Mouse (Mus musculus) stomach, postnatal 0 days (tissue): Measurements from ENCODE around the gene Plekhj1. TPM values are rescaled to one million over a fixed set of nuclear protein-coding genes. Genes with fewer than 3 reads are reported as not detected.
"Not testable (repeated sequence)": the region's sequence is repeated elsewhere in the genome, so short reads cannot be mapped to it uniquely, and the experiment has no call there.

Experiments used
- ATAC-seq: fragments of 200-750 bp; cut with Nextera tagmentation; 2 replicates; pipeline ENCODE4 v1.8.0; 2017; ENCODE audit not compliant: low FRiP score, low TSS enrichment
- DNase-seq: peaks from one replicate; pipeline ENCODE4 v3.0.0-alpha.2; 2016; ENCODE audit warnings: low spot score
- H3K27ac ChIP-seq: fragments of 300-500 bp; sonication (generic); replicated peaks from 2 replicates; pipeline ENCODE4 v1.5.1; 2014; ENCODE audit warnings: mild to moderate bottlenecking, control low read depth
- H3K27me3 ChIP-seq: fragments of 300-500 bp; sonication (generic); 2 replicates; pipeline ENCODE4 v1.6.1; 2014; ENCODE audit warnings: low read length; ENCODE audit not compliant: control insufficient read depth, insufficient read depth
- H3K36me3 ChIP-seq: fragments of 300-500 bp; sonication (generic); 2 replicates; pipeline ENCODE4 v1.6.1; 2014; ENCODE audit warnings: low read length, mixed read lengths; ENCODE audit not compliant: control insufficient read depth, insufficient read depth
- H3K4me1 ChIP-seq: fragments of 300-500 bp; sonication (generic); replicated peaks from 2 replicates; pipeline ENCODE4 v1.6.1; 2014; ENCODE audit warnings: antibody characterized with exemption; ENCODE audit not compliant: control insufficient read depth, insufficient read depth
- H3K4me2 ChIP-seq: fragments of 300-500 bp; sonication (generic); replicated peaks from 2 replicates; pipeline ENCODE4 v1.6.1; 2014; ENCODE audit warnings: low read depth, mild to moderate bottlenecking, control low read depth, moderate library complexity
- H3K4me3 ChIP-seq: fragments of 300-500 bp; sonication (generic); 2 replicates; pipeline ENCODE4 v1.5.1; 2014; ENCODE audit warnings: low read depth, low read length, control low read depth
- H3K9ac ChIP-seq: fragments of 300-500 bp; sonication (generic); 2 replicates; pipeline ENCODE4 v1.6.1; 2014; ENCODE audit warnings: mild to moderate bottlenecking, low read length, control low read depth, mixed read lengths
- H3K9me3 ChIP-seq: fragments of 300-500 bp; sonication (generic); 2 replicates; pipeline ENCODE4 v1.6.1; 2016; ENCODE audit warnings: low read length; ENCODE audit not compliant: control insufficient read depth
- CTCF ChIP-seq: IDR thresholded peaks from 2 replicates; pipeline ENCODE4 v1.5.1; 2016; ENCODE audit warnings: antibody characterized with exemption, low read depth, mild to moderate bottlenecking, moderate library complexity
- EP300 ChIP-seq: optimal IDR thresholded peaks from 2 replicates; pipeline ENCODE3; 2016; ENCODE audit warnings: antibody characterized with exemption
- WGBS: fragments of 180-500 bp; shearing (Covaris S2); extraction: QIAGEN DNeasy Blood & Tissue Kit; methylation state at CpG from one replicate; pipeline ENCODE4 v1.1.7; 2014; 5-methylcytosine and 5-hydroxymethylcytosine counted together
- polyA plus RNA-seq: library from polyadenylated mRNA; unstranded; fragments of >200 nt; fragmentation: Nextera tagmentation; extraction: Ambion mirVana; gene quantifications from 2 replicates; pipeline ENCODE4 v1.2.1, GENCODE M21; 2015

Plekhj1 gene
- polyA plus RNA-seq, 1 experiment from 2014 or later: 62.0 TPM

GRCm38 (mm10) chr10:80822528-80822927 is 24.1 kb upstream of the Plekhj1 start:
- ATAC-seq: no peak
- Histone ChIP-seq H3K27me3 (no peaks in the 10 kb centered on the region), H3K27ac (no peak overlapping the region), H3K9ac (no peak overlapping the region), H3K4me1 (no peaks in the 10 kb centered on the region), H3K4me2 (no peak overlapping the region), H3K9me3 (no peaks in the 10 kb centered on the region), H3K4me3 (no peak overlapping the region), H3K36me3 (no peaks in the 10 kb centered on the region)
- WGBS: 82% methylated on average over 5 of the region's 5 CpGs
- no peak for DNase-seq
- no peak for TF ChIP-seq CTCF
- no peak for TF ChIP-seq EP300

- Histone ChIP-seq H3K4me2 (no peak overlapping the region), H3K36me3 (no peaks in the 10 kb centered on the region), H3K9me3 (no peaks in the 10 kb centered on the region), H3K27me3 (no peaks in the 10 kb centered on the region), H3K4me3 (no peak overlapping the region), H3K9ac (no peak overlapping the region), H3K4me1 (no peaks in the 10 kb centered on the region), H3K27ac (no peak overlapping the region)
- no peak for ATAC-seq
- 39% methylated on average over 2 of the region's 2 CpGs for WGBS
- no peak for DNase-seq
- TF ChIP-seq CTCF (peak; percentile 71), EP300 (no peak)
Observed at GRCm38 (mm10) chr10:80821991-80822390, 23.6 kb upstream of the Plekhj1 start.

GRCm38 (mm10) chr10:80819406-80819805 is 21.0 kb upstream of the Plekhj1 start:
- ATAC-seq: no peak
- DNase-seq: no peak
- H3K27me3 ChIP-seq: no peaks in the 10 kb centered on the region
- H3K36me3 ChIP-seq: no peaks in the 10 kb centered on the region
- H3K4me2 ChIP-seq: no peak overlapping the region
- H3K9me3 ChIP-seq: no peaks in the 10 kb centered on the region
- no peak for TF ChIP-seq EP300
- TF ChIP-seq CTCF: no peak
- no peak overlapping the region for H3K27ac ChIP-seq
- no peak overlapping the region for H3K9ac ChIP-seq
- 33% methylated on average over 3 of the region's 3 CpGs for WGBS
- H3K4me3 ChIP-seq: no peak overlapping the region
- no peaks in the 10 kb centered on the region for H3K4me1 ChIP-seq

GRCm38 (mm10) chr10:80818599-80819281 is 20.3 kb upstream of the Plekhj1 start:
- ATAC-seq: no peak
- Histone ChIP-seq H3K9me3 (no peaks in the 10 kb centered on the region), H3K4me3 (no peak overlapping the region), H3K4me2 (no peak overlapping the region), H3K9ac (no peak overlapping the region), H3K36me3 (no peaks in the 10 kb centered on the region), H3K27me3 (no peaks in the 10 kb centered on the region), H3K4me1 (no peaks in the 10 kb centered on the region), H3K27ac (no peak overlapping the region)
- no peak for DNase-seq
- 45% methylated on average over 6 of the region's 6 CpGs for WGBS
- TF ChIP-seq CTCF: no peak
- no peak for TF ChIP-seq EP300

GRCm38 (mm10) chr10:80817955-80818354 is 19.5 kb upstream of the Plekhj1 start:
- not testable (repeated sequence) for H3K9me3 ChIP-seq, H3K27me3 ChIP-seq, H3K9ac ChIP-seq, H3K4me3 ChIP-seq, H3K36me3 ChIP-seq, ATAC-seq, H3K27ac ChIP-seq, H3K4me1 ChIP-seq, H3K4me2 ChIP-seq, DNase-seq
- TF ChIP-seq CTCF: peak; percentile 60
- 80% methylated on average over 7 of the region's 7 CpGs for WGBS

GRCm38 (mm10) chr10:80817164-80817563 is 18.7 kb upstream of the Plekhj1 start:
- Histone ChIP-seq H3K4me1 (no peaks in the 10 kb centered on the region), H3K27ac (no peak overlapping the region), H3K27me3 (no peaks in the 10 kb centered on the region), H3K4me2 (no peak overlapping the region), H3K36me3 (no peaks in the 10 kb centered on the region), H3K9ac (no peak overlapping the region), H3K4me3 (no peak overlapping the region), H3K9me3 (no peaks in the 10 kb centered on the region)
- DNase-seq (peak; percentile 18), ATAC-seq (no peak)
- WGBS: 51% methylated on average over 2 of the region's 2 CpGs
- no peak for TF ChIP-seq CTCF
- no peak for TF ChIP-seq EP300

- not testable (repeated sequence) for H3K4me2 ChIP-seq, H3K27ac ChIP-seq, DNase-seq, ATAC-seq, H3K36me3 ChIP-seq, H3K9me3 ChIP-seq, H3K9ac ChIP-seq, H3K4me3 ChIP-seq, H3K27me3 ChIP-seq, H3K4me1 ChIP-seq
- 71% methylated on average over 3 of the region's 3 CpGs for WGBS
Observed at GRCm38 (mm10) chr10:80816303-80816702, 17.9 kb upstream of the Plekhj1 start.
